Mouse (Mus musculus): ENCODE results near the gene Cfdp1. TPM values are rescaled to one million over a fixed set of nuclear protein-coding genes. Genes with fewer than 3 reads are reported as not detected.

Cfdp1 gene
- total RNA-seq, 2 experiments from 2014 or later: 100 to 101 TPM

- no peak for DNase-seq (ENCODE audit: low spot score in 2 of 2)
Observed at GRCm38 (mm10) chr8:111720115-111720544, 134.0 kb downstream of the Cfdp1 start.

GRCm38 (mm10) chr8:111718937-111719336 is 135.2 kb downstream of the Cfdp1 start:
- DNase-seq (ENCODE audit: low spot score in 2 of 2): peak; percentile 5 to 13

Other genes with a start within 250 kb of the Cfdp1 start
- 1 to 10 TPM; 2.3 to 2.6 TPM for gene Ldhd, start 223.9 kb downstream of the Cfdp1 start, total RNA-seq (2021)
- gene Zfp1, start 210.9 kb downstream of the Cfdp1 start, total RNA-seq (2021): 10 to 100 TPM; 21.4 to 21.9 TPM
- gene Ctrb1, start 163.3 kb downstream of the Cfdp1 start, total RNA-seq (2021): not detected
- gene Bcar1, start 110.5 kb downstream of the Cfdp1 start, total RNA-seq (2021): 10 to 100 TPM; 60.1 to 62.6 TPM
- gene Tmem170, start 22.5 kb upstream of the Cfdp1 start, total RNA-seq (2021): 1 to 10 TPM; 3.4 to 4.1 TPM
- under 1 TPM; 0.48 to 0.89 TPM for gene Chst5, start 56.2 kb upstream of the Cfdp1 start, total RNA-seq (2021)
- 10 to 100 TPM in 1 of 2 experiments, 1 to 10 TPM in 1; 9.8 to 10.1 TPM for gene Tmem231, start 79.6 kb upstream of the Cfdp1 start, total RNA-seq (2021)
- gene Gabarapl2, start 86.4 kb upstream of the Cfdp1 start, total RNA-seq (2021): 100 to 1,000 TPM; 193 to 198 TPM
- 1 to 10 TPM; 5.0 to 5.2 TPM for gene Adat1, start 138.0 kb upstream of the Cfdp1 start, total RNA-seq (2021)
- 10 to 100 TPM; 83.3 to 96.7 TPM for gene Kars, start 157.0 kb upstream of the Cfdp1 start, total RNA-seq (2021)
- 10 to 100 TPM; 37.1 to 37.9 TPM for gene Terf2ip, start 157.1 kb upstream of the Cfdp1 start, total RNA-seq (2021)
- not detected for gene Gm6793, start 160.7 kb upstream of the Cfdp1 start, total RNA-seq (2021)